Mouse (Mus musculus) CH12.LX (cell line): ENCODE measurements at regions not wholly inside any gene's neighbourhood (a gene's known extent, or its start where the extent isn't known, plus 50 kb on each side); places are given as distances from the start of the nearest gene placed in this dataset.

ENCODE experiments used
- DNase-seq: peaks from one replicate; pipeline ENCODE4 v3.0.0-alpha.2; 2013; ENCODE audit errors: extremely low read depth
- H3K27ac ChIP-seq: 2 replicates; pipeline ENCODE4 v1.5.1; 2012; ENCODE audit warnings: low read depth, mild to moderate bottlenecking, control low read depth, moderate library complexity; ENCODE audit not compliant: insufficient read depth
- H3K27me3 ChIP-seq: replicated peaks from 2 replicates; pipeline ENCODE3; 2012; ENCODE audit warnings: inconsistent platforms
- H3K36me3 ChIP-seq, 2 experiments: replicated peaks in 1 of 2; 2 replicates each; pipeline versions ENCODE3 to v1.6.1; 2012; ENCODE audit warnings: inconsistent platforms in 1 of 2, low read length in 1 of 2, mild to moderate bottlenecking in 1 of 2, mixed read lengths in 1 of 2, moderate library complexity in 1 of 2; ENCODE audit not compliant: control insufficient read depth in 1 of 2, insufficient read depth in 1 of 2
- H3K4me1 ChIP-seq, 2 experiments: 2 replicates each; pipeline ENCODE4 v1.6.1; 2012; ENCODE audit warnings: inconsistent platforms in 1 of 2, moderate library complexity in 1 of 2; ENCODE audit not compliant: insufficient read depth in 2 of 2, control insufficient read depth in 1 of 2
- H3K4me2 ChIP-seq: 2 replicates; pipeline ENCODE4 v1.6.1; 2012; ENCODE audit warnings: low read depth, mild to moderate bottlenecking, control low read depth; ENCODE audit not compliant: poor library complexity, insufficient read depth, severe bottlenecking
- H3K4me3 ChIP-seq, 3 experiments: fragments of 150-350 bp in 1 of 3; sonication (generic) in 1 of 3; replicated peaks in 1 of 3; 2 replicates each; pipeline versions ENCODE3 to v1.5.1; 2011 to 2012; ENCODE audit warnings: low read depth in 2 of 3, low read length in 2 of 3, mild to moderate bottlenecking in 2 of 3, moderate library complexity in 2 of 3, control low read depth in 1 of 3, improper control_type of control experiment in 1 of 3, inconsistent platforms in 1 of 3, mixed read lengths in 1 of 3; ENCODE audit not compliant: poor library complexity in 1 of 3
- H3K79me2 ChIP-seq: replicated peaks from 2 replicates; pipeline ENCODE4 v1.6.1; 2012; ENCODE audit warnings: mild to moderate bottlenecking, moderate library complexity; ENCODE audit not compliant: control insufficient read depth, poor library complexity, insufficient read depth, severe bottlenecking; ENCODE audit errors: extremely low read depth
- H3K9ac ChIP-seq: 2 replicates; pipeline ENCODE4 v1.6.1; 2012; ENCODE audit warnings: low read depth, mild to moderate bottlenecking, control low read depth, moderate library complexity; ENCODE audit not compliant: insufficient read depth
- H3K9me3 ChIP-seq: replicated peaks from 2 replicates; pipeline ENCODE3; 2012; ENCODE audit warnings: low read length, inconsistent platforms, mixed read lengths
- CHD1 ChIP-seq: IDR thresholded peaks from 2 replicates; pipeline ENCODE4 v1.6.1; 2012; ENCODE audit warnings: low read depth, low read length, improper control_type of control experiment, inconsistent platforms
- CTCF ChIP-seq, 2 experiments: IDR thresholded peaks in 1 of 2; conservative IDR thresholded peaks in 1 of 2; 2 replicates each; pipeline ENCODE4 v1.5.1; 2011 to 2012; ENCODE audit warnings: low read depth in 2 of 2, low read length in 2 of 2, improper control_type of control experiment in 1 of 2, inconsistent platforms in 1 of 2, mild to moderate bottlenecking in 1 of 2, moderate library complexity in 1 of 2
- EP300 ChIP-seq: IDR thresholded peaks from 2 replicates; pipeline ENCODE4 v1.6.1; 2011; ENCODE audit warnings: low read length, improper control_type of control experiment
- ETS1 ChIP-seq: conservative IDR thresholded peaks from 2 replicates; pipeline ENCODE4 v1.6.1; 2012; ENCODE audit warnings: low read depth, mild to moderate bottlenecking, inconsistent platforms, low read length, improper control_type of control experiment, moderate library complexity
- GABPA ChIP-seq: IDR thresholded peaks from 2 replicates; pipeline ENCODE4 v1.6.1; 2012; ENCODE audit warnings: low read depth, low read length, improper control_type of control experiment, inconsistent platforms; ENCODE audit not compliant: insufficient replicate concordance
- JUND ChIP-seq: conservative IDR thresholded peaks from 2 replicates; pipeline ENCODE4 v1.6.1; 2011; ENCODE audit warnings: low read depth, low read length, improper control_type of control experiment
- KAT2A ChIP-seq: IDR thresholded peaks from 2 replicates; pipeline ENCODE4 v1.6.1; 2012; ENCODE audit warnings: low read length, improper control_type of control experiment, inconsistent platforms; ENCODE audit not compliant: insufficient replicate concordance
- MAFK ChIP-seq: IDR thresholded peaks from 2 replicates; pipeline ENCODE4 v1.6.1; 2011; ENCODE audit warnings: low read length, improper control_type of control experiment; ENCODE audit not compliant: insufficient replicate concordance
- MAX ChIP-seq: IDR thresholded peaks from 2 replicates; pipeline ENCODE4 v1.6.1; 2011; ENCODE audit warnings: low read length, improper control_type of control experiment
- MAZ ChIP-seq: IDR thresholded peaks from 2 replicates; pipeline ENCODE4 v1.6.1; 2012; ENCODE audit warnings: low read depth, mild to moderate bottlenecking, inconsistent platforms, low read length, improper control_type of control experiment, moderate library complexity
- MXI1 ChIP-seq: IDR thresholded peaks from 2 replicates; pipeline ENCODE4 v1.6.1; 2011; ENCODE audit warnings: mild to moderate bottlenecking, low read depth, low read length, improper control_type of control experiment
- MYC ChIP-seq: IDR thresholded peaks from 2 replicates; pipeline ENCODE4 v1.6.1; 2011; ENCODE audit warnings: low read depth, mild to moderate bottlenecking, improper control_type of control experiment, low read length
- NELFE ChIP-seq: IDR thresholded peaks from 2 replicates; pipeline ENCODE4 v1.6.1; 2011; ENCODE audit warnings: low read depth, low read length, improper control_type of control experiment
- NRF1 ChIP-seq: IDR thresholded peaks from 2 replicates; pipeline ENCODE4 v1.6.1; 2014; ENCODE audit warnings: low read depth, mild to moderate bottlenecking, inconsistent platforms, low read length, improper control_type of control experiment, moderate library complexity
- PAX5 ChIP-seq: IDR thresholded peaks from 2 replicates; pipeline ENCODE4 v1.6.1; 2012; ENCODE audit warnings: low read length, inconsistent platforms, mixed read lengths
- POLR2AphosphoS2 ChIP-seq: IDR thresholded peaks from 2 replicates; pipeline ENCODE4 v1.6.1; 2011; ENCODE audit warnings: low read depth, low read length, improper control_type of control experiment
- RAD21 ChIP-seq: IDR thresholded peaks from 2 replicates; pipeline ENCODE4 v1.6.1; 2011; ENCODE audit warnings: low read depth, mild to moderate bottlenecking, low read length, improper control_type of control experiment, moderate library complexity
- SIN3A ChIP-seq: IDR thresholded peaks from 2 replicates; pipeline ENCODE4 v1.6.1; 2012; ENCODE audit warnings: low read length, improper control_type of control experiment, inconsistent platforms
- SMC3 ChIP-seq: IDR thresholded peaks from 2 replicates; pipeline ENCODE4 v1.6.1; 2011; ENCODE audit warnings: low read depth, low read length, improper control_type of control experiment
- USF2 ChIP-seq: conservative IDR thresholded peaks from 2 replicates; pipeline ENCODE4 v1.6.1; 2011; ENCODE audit warnings: low read depth, low read length, improper control_type of control experiment
- ZKSCAN1 ChIP-seq: IDR thresholded peaks from 2 replicates; pipeline ENCODE4 v1.6.1; 2012; ENCODE audit warnings: low read depth, inconsistent platforms, low read length, improper control_type of control experiment, borderline replicate concordance
- ZMIZ1 ChIP-seq: IDR thresholded peaks from 2 replicates; pipeline ENCODE4 v1.6.1; 2012; ENCODE audit warnings: low read depth, mild to moderate bottlenecking, inconsistent platforms, low read length, improper control_type of control experiment
- ZNF384 ChIP-seq: IDR thresholded peaks from 2 replicates; pipeline ENCODE4 v1.6.1; 2012; ENCODE audit warnings: low read depth, low read length, improper control_type of control experiment, inconsistent platforms
- dilution Hi-C: fragments of 300-500 bp; cut with MboI; formaldehyde crosslinking; loops from 2 replicates; pipeline ENCODE4 v1.14.3; 2020; ENCODE audit warnings: low sequenced_read_pairs; ENCODE audit not compliant: extremely low pct_unique_long_range_greater_than_20kb, extremely low pct_ligation_motif_present
- in situ Hi-C: fragments of 300-500 bp; cut with MboI; formaldehyde crosslinking; loops from 3 replicates; pipeline ENCODE4 v1.14.3; 2019; ENCODE audit warnings: low sequenced_read_pairs, low pct_ligation_motif_present, low pct_unique_long_range_greater_than_20kb, mixed read lengths

GRCm38 (mm10) chr10:10106646-10107045 lies 205.8 kb upstream of the Stxbp5 start:
- in situ Hi-C loops (no loop called here), dilution Hi-C loops (no loop called here)
- Histone ChIP-seq H3K36me3 (no peaks in the 10 kb centered on the region), H3K9me3 (no peaks in the 10 kb centered on the region), H3K4me3 (no peak overlapping the region), H3K79me2 (no peaks in the 10 kb centered on the region), H3K27ac (no peak overlapping the region), H3K9ac (no peak overlapping the region), H3K4me2 (no peak overlapping the region), H3K27me3 (no peaks in the 10 kb centered on the region), H3K4me1 (peaks cover 0 to 13% of the 10 kb centered on the region in 2 experiments; a peak in 2 of 4 replicates)
- DNase-seq = no peak
- TF ChIP-seq USF2 = no peak
- TF ChIP-seq MXI1 = no peak
- TF ChIP-seq ETS1 = no peak
- TF ChIP-seq POLR2AphosphoS2 = no peak
- TF ChIP-seq ZNF384 = no peak
- TF ChIP-seq SIN3A = no peak
- no peak for TF ChIP-seq NRF1
- no peak for TF ChIP-seq SMC3

DNA sequence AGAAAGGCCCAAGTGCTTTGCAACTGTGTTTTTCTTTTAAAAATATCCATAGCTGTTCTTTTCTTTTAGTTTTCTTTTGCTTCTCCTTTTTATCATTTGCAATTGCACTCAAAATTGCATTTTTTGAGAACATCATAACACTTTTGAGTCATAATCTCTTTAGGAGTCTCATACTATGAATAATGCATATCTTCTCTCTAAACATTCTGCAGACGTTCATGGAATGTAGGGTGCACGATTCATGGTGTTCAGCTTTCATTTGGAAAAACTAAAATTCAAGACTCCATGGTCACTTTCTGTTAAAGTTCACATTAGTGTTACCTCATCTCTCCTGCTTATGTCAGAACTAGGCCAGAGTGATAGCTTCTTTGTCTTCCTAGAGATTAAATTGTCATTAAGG lies 200.8 kb upstream of the Stxbp5 start:
- Histone ChIP-seq H3K4me1 (peaks cover 0 to 1% of the 10 kb centered on the region in 2 experiments; a peak in 1 of 4 replicates), H3K9ac (no peak overlapping the region), H3K79me2 (no peaks in the 10 kb centered on the region), H3K36me3 (no peaks in the 10 kb centered on the region), H3K9me3 (no peaks in the 10 kb centered on the region), H3K4me2 (no peak overlapping the region), H3K4me3 (no peak overlapping the region), H3K27ac (no peak overlapping the region), H3K27me3 (no peaks in the 10 kb centered on the region)
- dilution Hi-C loops (no loop called here), in situ Hi-C loops (no loop called here)
- DNase-seq = no peak
- TF ChIP-seq MAFK (no peak), ETS1 (no peak), JUND (no peak), CTCF (conservative IDR thresholded peaks at IDR 0.05 in 1 of 2, IDR thresholded peaks at IDR 0.05 in 1 of 2; ENCODE audit: low read depth in 2 of 2, low read length in 2 of 2) (no peak), EP300 (no peak)

DNA sequence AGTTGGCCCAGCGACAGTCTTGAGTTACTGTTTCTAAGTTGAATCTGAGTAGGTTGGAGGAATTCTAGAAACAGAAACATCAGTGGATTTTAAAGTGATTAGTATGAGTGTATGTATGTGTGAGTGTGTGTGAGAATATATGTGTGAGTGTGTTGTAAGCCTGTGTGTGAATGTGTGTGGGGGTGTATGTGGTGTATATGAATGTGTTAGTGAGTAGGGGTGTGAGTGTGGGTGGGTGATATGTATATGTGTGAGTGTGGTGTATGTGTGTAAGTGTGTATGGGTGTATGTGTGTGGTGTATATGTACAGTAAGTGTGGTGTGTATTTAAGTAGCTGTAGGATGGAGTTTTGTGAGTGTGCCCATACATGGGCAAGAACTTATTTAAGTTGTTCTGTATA lies 197.6 kb upstream of the Stxbp5 start:
- in situ Hi-C loops (no loop called here), dilution Hi-C loops (no loop called here)
- Histone ChIP-seq H3K27me3 (no peaks in the 10 kb centered on the region), H3K4me1 (peaks cover 0 to 6% of the 10 kb centered on the region in 2 experiments; a peak in 2 of 4 replicates), H3K27ac (no peak overlapping the region), H3K4me3 (no peak overlapping the region), H3K9me3 (no peaks in the 10 kb centered on the region), H3K79me2 (no peaks in the 10 kb centered on the region), H3K9ac (no peak overlapping the region), H3K4me2 (no peak overlapping the region), H3K36me3 (no peaks in the 10 kb centered on the region)
- DNase-seq = no peak
- TF ChIP-seq MAX = no peak
- no peak for TF ChIP-seq ETS1
- no peak for TF ChIP-seq MAZ
- no peak for TF ChIP-seq NELFE
- no peak for TF ChIP-seq USF2
- no peak for TF ChIP-seq NRF1
- TF ChIP-seq GABPA = no peak
- TF ChIP-seq MYC = no peak
- no peak for TF ChIP-seq KAT2A
- no peak for TF ChIP-seq CTCF (conservative IDR thresholded peaks at IDR 0.05 in 1 of 2, IDR thresholded peaks at IDR 0.05 in 1 of 2; ENCODE audit: low read depth in 2 of 2, low read length in 2 of 2)
- no peak for TF ChIP-seq PAX5
- TF ChIP-seq ZMIZ1 = no peak
- no peak for TF ChIP-seq CHD1
- TF ChIP-seq ZKSCAN1 = no peak
- no peak for TF ChIP-seq RAD21
